Mouse (Mus musculus) adrenal gland, postnatal 10 days (tissue): ENCODE measurements around the gene Mnx1. TPM values are rescaled to one million over a fixed set of nuclear protein-coding genes. Genes with fewer than 3 reads are reported as not detected.
"Not testable (repeated sequence)": the region's sequence is repeated elsewhere in the genome, so short reads cannot be mapped to it uniquely, and the experiment has no call there.

Experiments used
- DNase-seq: peaks from one replicate; pipeline ENCODE4 v3.0.0; 2021; ENCODE audit warnings: mixed read lengths
- total RNA-seq, 2 experiments: library from RNA; stranded (reverse); gene quantifications; 2 replicates each; pipeline ENCODE4 v1.2.3; 2021

Mnx1 gene
- total RNA-seq, 2 experiments from 2014 or later = not detected

DNA sequence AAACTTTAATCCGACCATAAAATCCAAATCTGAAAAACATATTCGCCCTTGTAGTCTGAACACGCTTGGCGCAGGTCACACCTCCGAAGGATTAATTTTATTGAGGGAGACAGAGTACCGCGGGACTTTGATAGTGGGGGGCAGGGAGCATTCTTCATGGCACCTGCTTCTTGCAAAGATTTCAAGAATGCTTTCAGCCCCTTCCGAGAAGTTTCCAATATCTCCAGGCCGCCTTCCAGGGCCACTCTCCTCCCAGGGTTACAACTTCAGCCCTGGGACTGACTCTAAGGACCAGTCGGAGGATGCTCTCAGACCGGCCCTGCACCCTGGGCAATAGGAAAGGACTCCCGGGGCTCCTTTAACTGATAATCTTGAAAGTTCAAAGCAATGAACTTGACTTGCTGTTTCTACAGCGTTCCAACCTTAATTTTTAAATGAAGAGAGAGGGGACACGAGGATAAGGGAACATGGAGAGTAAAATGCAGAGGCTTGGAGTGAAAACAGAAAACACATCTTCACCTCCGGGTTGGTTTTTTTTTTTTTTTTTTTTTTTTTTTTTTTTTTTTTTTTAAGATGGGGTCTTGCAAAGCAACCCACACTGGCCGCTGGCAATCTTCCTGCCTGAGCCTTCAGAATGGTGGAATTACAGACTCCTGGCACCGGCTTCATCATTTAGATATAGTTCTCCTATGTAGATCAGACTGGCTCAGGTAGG lies 9.8 kb downstream of the Mnx1 start:
- DNase-seq = no peak

DNA sequence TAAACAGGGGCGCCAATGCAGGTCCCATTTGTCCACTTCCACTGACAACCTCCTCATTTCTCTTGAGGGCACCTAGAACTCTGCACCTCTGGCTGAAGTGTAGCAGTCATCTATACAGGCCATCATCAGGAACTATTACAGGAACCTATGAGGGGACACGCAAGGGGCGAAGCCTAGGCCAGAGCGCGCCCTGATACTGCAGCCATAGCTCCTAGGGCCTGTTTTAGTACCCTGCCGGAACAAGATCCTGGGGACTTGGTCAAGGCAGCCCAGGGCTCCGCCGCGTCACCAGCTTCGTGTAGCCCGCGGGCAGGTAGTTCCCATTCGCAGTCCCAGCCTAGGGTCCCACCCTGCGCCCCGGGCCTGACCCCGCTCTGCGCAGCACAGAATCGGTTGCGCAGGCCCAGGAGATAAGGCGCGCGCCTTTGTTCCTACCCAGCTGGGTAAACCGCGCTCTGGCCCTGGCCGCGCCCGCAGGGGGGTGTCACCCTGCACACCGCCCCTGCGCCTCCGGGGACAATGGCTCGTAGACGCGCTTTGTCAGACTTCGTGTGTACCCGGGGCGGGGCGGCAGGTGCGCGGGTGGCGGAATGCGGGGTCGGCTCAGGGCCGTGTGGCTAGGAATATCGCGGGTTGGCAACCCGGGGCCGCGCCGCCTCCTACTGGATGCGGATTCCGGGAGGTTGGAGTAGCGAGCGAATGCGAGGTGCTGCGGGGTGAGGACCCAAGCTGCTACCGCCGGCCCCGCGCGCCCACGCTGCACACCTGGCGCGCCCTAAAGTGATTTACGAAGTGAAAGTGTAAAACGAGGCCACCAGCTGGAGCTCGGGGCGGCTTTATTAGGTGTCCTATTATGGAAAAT lies 10.6 kb downstream of the Mnx1 start:
- peak; percentile 16 for DNase-seq

DNA sequence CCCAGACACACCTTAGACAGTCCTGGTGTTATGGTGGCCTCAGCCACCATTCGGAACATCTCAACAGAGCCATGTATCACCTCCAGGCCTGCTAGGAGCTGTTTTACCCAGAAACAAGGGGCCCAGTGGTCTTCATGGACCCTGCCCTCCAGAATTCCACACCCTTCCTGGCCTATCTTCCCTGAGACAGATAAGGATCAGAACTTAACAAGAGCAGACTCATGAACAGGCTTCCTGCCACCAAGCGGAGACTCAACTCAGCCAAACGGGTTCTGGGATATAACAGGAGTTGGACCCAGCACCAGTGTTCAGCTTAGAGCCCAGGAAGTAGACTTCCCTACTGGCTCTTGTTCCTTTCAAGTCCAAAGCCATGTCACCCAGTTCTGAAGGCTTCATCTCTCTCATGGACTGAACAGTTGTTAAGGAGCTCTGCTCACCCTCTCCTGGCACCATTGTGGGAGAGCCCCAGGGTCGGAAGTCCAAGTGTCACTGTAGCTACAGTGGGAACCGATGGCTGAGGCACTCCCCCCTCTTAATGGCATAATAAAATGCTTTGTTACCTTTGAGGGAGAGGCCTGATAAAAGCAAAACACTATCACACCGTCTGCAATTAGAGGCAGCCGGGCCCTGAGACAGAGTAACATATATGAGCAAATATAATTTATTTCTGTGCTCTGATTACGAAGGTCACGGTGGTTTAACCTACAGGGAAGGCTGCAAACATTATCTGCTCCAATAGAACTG lies 15.2 kb downstream of the Mnx1 start:
- DNase-seq = no peak

DNA sequence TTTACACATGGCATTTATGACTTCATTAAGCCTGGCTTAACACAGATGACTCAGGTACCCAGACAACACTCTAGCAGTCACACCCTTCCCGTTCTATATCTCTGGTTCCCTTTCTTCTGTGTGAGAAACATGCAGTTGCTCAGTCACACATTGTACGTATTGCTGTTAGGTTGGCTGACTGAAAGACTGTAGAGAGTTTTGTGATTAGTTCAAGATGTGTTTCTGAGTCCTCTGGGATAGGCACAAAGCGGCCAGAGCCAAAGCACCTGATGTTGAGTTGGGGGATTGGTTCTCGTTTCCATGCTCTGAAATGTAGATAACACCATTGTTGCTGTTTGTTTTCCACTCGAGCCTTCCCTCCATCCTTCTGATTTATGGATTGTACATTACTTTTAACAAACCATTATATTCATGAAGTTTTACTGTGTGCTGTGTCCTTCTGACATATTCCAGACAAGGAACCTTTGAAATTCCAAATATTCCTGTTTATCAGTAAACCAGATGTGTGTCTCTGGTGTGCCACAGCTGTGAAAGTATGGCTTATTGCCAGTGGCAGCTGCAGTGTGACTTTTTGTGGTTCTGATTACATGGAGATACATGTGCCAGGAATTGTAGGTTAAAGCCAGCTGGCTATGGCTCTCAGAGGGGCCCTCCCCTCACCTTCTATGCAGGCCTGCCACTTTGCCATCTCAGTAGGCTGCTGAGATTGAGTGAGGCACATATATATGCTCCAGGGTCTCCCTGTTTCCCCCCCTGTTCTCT lies 21.2 kb downstream of the Mnx1 start:
- no peak for DNase-seq

DNA sequence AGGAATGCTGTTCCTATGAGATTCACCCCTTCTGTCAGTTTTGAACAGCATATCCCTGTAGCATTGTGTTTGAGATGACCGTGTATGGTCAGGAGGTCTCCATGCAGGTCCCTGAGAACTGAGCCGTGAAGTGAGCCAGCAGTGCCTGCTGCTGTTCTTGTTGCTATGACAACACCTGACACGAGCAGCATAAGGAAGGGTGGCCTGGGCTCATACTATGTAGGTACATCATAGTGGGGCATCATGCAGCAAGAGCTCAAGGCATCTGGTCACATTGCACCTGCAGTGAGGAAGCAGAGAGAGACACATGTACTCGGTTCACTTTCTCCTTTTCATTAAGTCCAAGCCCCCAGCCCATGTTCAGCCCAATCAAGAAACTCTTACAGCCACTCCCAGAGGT lies 25.9 kb downstream of the Mnx1 start:
- no peak for DNase-seq

GRCm38 (mm10) chr5:29445275-29445674 lies 33.0 kb downstream of the Mnx1 start:
- DNase-seq = no peak

- not testable (repeated sequence) for DNase-seq
Observed at GRCm38 (mm10) chr5:29436728-29437127, 41.5 kb downstream of the Mnx1 start.

DNA sequence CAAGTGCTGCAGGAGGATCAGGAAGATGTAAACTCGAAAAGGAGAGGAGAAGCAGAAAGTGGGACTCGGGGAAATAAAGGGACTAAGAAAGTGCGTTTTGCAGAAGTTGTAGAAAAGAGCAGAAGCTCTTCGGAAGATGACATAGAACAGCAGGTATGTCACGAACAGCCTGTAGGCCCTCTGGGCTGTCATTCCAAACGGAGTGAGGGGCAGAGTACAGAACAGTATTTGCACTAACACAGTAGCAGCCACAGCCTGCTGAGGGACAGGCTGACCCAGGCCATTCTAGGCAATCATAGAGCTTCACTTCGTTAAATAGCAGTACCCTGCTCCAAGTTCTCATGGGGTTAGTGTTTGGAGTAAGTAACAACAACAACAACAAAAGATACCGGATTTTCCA lies 42.8 kb downstream of the Mnx1 start:
- no peak for DNase-seq

GRCm38 (mm10) chr5:29434872-29435358 lies 43.4 kb downstream of the Mnx1 start:
- peak; percentile 72 for DNase-seq

- DNase-seq = peak; percentile 95
Observed at GRCm38 (mm10) chr5:29434228-29434871, 43.9 kb downstream of the Mnx1 start, which contains the start of gene Nom1. Gene Nom1, plus strand, starts transcription at chr5:29434664.

DNA sequence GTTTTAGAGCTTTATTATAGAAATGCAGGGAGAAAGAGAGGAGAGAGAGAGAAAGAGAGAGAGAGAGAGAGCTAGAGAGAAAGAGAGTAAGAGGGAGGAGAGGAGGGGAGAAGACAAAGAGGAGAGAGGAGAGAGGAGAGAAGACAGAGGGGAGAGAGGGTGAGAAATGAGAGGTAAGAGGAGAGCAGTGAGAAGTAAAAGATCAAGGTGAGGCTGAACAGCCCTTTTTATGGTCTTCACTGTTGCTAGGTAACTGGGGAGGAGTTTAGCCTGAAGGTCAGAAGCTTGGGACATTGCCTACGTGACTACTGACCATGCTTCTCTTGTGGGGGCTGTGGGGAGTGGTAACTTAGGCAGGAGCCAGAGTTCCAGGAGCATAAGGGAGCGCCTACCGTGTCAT lies 54.9 kb downstream of the Mnx1 start:
- not testable (repeated sequence) for DNase-seq

Other genes starting within 250 kb of the Mnx1 start
- gene Lmbr1, start 100.1 kb downstream of the Mnx1 start, total RNA-seq = 10 to 100 TPM; 11.3 to 11.4 TPM
- gene Nom1, start 43.8 kb downstream of the Mnx1 start, total RNA-seq = 10 to 100 TPM; 28.8 to 30.4 TPM
- 10 to 100 TPM; 43.1 to 48.6 TPM for gene Ube3c, start 90.8 kb upstream of the Mnx1 start, total RNA-seq